ENCODE assay signal across 15 mouse cellular contexts in genomic region chr17:73300147-73300880, GRCm38 (mm10).
DNase-seq lines count a peak whose midpoint lies in the region; ATAC-seq and TF ChIP-seq lines count a peak whose summit lies in the region.
"Had no signal": no experiment of that assay in that cellular context is flagged by ENCODE, and none has a peak within 500 bp of the region (broad histone marks: within the 10 kb centered on the region; RNA-seq: fewer than 3 reads in every experiment).

No protein-coding gene starts in this region.

- no peak overlapping the region for H3K9ac ChIP-seq in kidney, embryonic 15.5 days
- no peak overlapping the region for H3K9ac ChIP-seq in lung, embryonic 16.5 days (ENCODE audit: low read length)
- H3K9ac ChIP-seq in intestine, embryonic 16.5 days (ENCODE audit: low read depth, low read length): no peak overlapping the region
- H3K9ac ChIP-seq: embryonic facial prominence, embryonic 13.5 days; forebrain, embryonic 15.5 days; hindbrain, embryonic 14.5 days; limb, embryonic 15.5 days; liver, embryonic 15.5 days; midbrain, embryonic 15.5 days; neural tube, embryonic 15.5 days had no signal

- H3K27me3 ChIP-seq in kidney, embryonic 15.5 days: peaks cover 25% of the 10 kb centered on the region
- no peaks in the 10 kb centered on the region for H3K27me3 ChIP-seq in kidney, adult 2 months (replicated peaks; ENCODE audit: control insufficient read depth, insufficient read depth, low read length)
- H3K27me3 ChIP-seq in lung, embryonic 16.5 days (ENCODE audit: control insufficient read depth, insufficient read depth, low read depth, low read length): peaks cover 7% of the 10 kb centered on the region; the same call in 1 of the 2 replicates
- peaks cover 3% of the 10 kb centered on the region; the same call in 1 of the 2 replicates for H3K27me3 ChIP-seq in intestine, embryonic 16.5 days (replicated peaks; ENCODE audit: control insufficient read depth, insufficient read depth, low read length)
- H3K27me3 ChIP-seq: forebrain, embryonic 15.5 days had no signal

- H3K4me1 ChIP-seq in kidney, embryonic 15.5 days: peaks cover 8% of the 10 kb centered on the region; the same call in 1 of the 2 replicates
- no peaks in the 10 kb centered on the region for H3K4me1 ChIP-seq in kidney, adult 2 months (ENCODE audit: control insufficient read depth, insufficient read depth, low read length)
- peaks cover 6% of the 10 kb centered on the region for H3K4me1 ChIP-seq in lung, embryonic 16.5 days (replicated peaks; ENCODE audit: control insufficient read depth, insufficient read depth, low read length)
- H3K4me1 ChIP-seq in lung, adult 2 months (ENCODE audit: control insufficient read depth, insufficient read depth, low read length): no peaks in the 10 kb centered on the region
- no peaks in the 10 kb centered on the region for H3K4me1 ChIP-seq in intestine, embryonic 16.5 days (ENCODE audit: control insufficient read depth, insufficient read depth, low read length)

- no peak for TF ChIP-seq POLR2A in kidney, adult 2 months (IDR thresholded peaks at IDR 0.05; ENCODE audit: low read depth, low read length)
- TF ChIP-seq POLR2A in lung, adult 2 months (IDR thresholded peaks at IDR 0.05; ENCODE audit: borderline replicate concordance, extremely low read depth, low read depth, low read length): no peak

- ATAC-seq in kidney, embryonic 15.5 days (replicated peaks; ENCODE audit: low FRiP score): no peak
- peak; percentile 81 for ATAC-seq in lung, embryonic 16.5 days (ENCODE audit: low read depth)
- ATAC-seq in intestine, embryonic 16.5 days: peak; percentile 39
- ATAC-seq: forebrain, embryonic 15.5 days; midbrain, embryonic 15.5 days had no signal

- H3K36me3 ChIP-seq in kidney, embryonic 15.5 days: no peaks in the 10 kb centered on the region
- H3K36me3 ChIP-seq in kidney, adult 2 months (ENCODE audit: control insufficient read depth, insufficient read depth, low read length): no peaks in the 10 kb centered on the region
- no peaks in the 10 kb centered on the region for H3K36me3 ChIP-seq in lung, embryonic 16.5 days (ENCODE audit: control insufficient read depth, insufficient read depth, low read length)
- H3K36me3 ChIP-seq in intestine, embryonic 16.5 days (ENCODE audit: control insufficient read depth, insufficient read depth, low read length): no peaks in the 10 kb centered on the region
- H3K36me3 ChIP-seq: embryonic facial prominence, embryonic 13.5 days; forebrain, embryonic 15.5 days; limb, embryonic 15.5 days; liver, embryonic 15.5 days; midbrain, embryonic 15.5 days; neural tube, embryonic 15.5 days had no signal

- 0 out of 2 replicates have a peak overlapping the region, but pooled peaks have one; percentile 14 for H3K27ac ChIP-seq in kidney, embryonic 15.5 days
- H3K27ac ChIP-seq in kidney, adult 2 months (ENCODE audit: insufficient read depth, low read depth, low read length): no peak overlapping the region
- peak overlapping the region; percentile 83 for H3K27ac ChIP-seq in lung, embryonic 16.5 days (ENCODE audit: low read length)
- H3K27ac ChIP-seq in intestine, embryonic 16.5 days (ENCODE audit: low read length): 0 out of 2 replicates have a peak overlapping the region, but pooled peaks have one; percentile 1
- H3K27ac ChIP-seq: embryonic facial prominence, embryonic 13.5 days; forebrain, embryonic 15.5 days; hindbrain, embryonic 14.5 days; limb, embryonic 15.5 days; liver, embryonic 15.5 days; midbrain, embryonic 15.5 days; neural tube, embryonic 15.5 days had no signal

- TF ChIP-seq CTCF in kidney, adult 2 months (conservative IDR thresholded peaks at IDR 0.05; ENCODE audit: insufficient read depth, insufficient read length, low read depth, low read length): no peak
- TF ChIP-seq CTCF in lung, adult 2 months (IDR thresholded peaks at IDR 0.05; ENCODE audit: insufficient read depth, low read length): no peak

- 46% methylated on average over 7 of the region's 7 CpGs for WGBS in kidney, embryonic 15.5 days
- 51% methylated on average over 7 of the region's 7 CpGs for whole genome bisulfite sequencing in kidney, adult 2 months
- 38% methylated on average over 7 of the region's 7 CpGs for WGBS in lung, embryonic 16.5 days
- WGBS in lung, adult 2 months: 39% methylated on average over 7 of the region's 7 CpGs
- WGBS in intestine, embryonic 16.5 days: 50% methylated on average over 7 of the region's 7 CpGs

- no peak overlapping the region for H3K4me3 ChIP-seq in kidney, embryonic 15.5 days (replicated peaks)
- H3K4me3 ChIP-seq in kidney, adult 2 months (ENCODE audit: insufficient read depth, low read depth, low read length): no peak overlapping the region
- H3K4me3 ChIP-seq in lung, embryonic 16.5 days (ENCODE audit: low read length): no peak overlapping the region
- no peak overlapping the region for H3K4me3 ChIP-seq in lung, adult 2 months (replicated peaks; ENCODE audit: extremely low read depth, low read depth, low read length)
- no peak overlapping the region for H3K4me3 ChIP-seq in intestine, embryonic 16.5 days (ENCODE audit: low read length)
- H3K4me3 ChIP-seq: embryonic facial prominence, embryonic 13.5 days; forebrain, embryonic 15.5 days; limb, embryonic 15.5 days; liver, embryonic 15.5 days; midbrain, embryonic 15.5 days; myocyte; neural tube, embryonic 15.5 days had no signal

- H3K4me2 ChIP-seq in kidney, embryonic 15.5 days: no peak overlapping the region
- H3K4me2 ChIP-seq in lung, embryonic 16.5 days (ENCODE audit: low read depth, low read length): no peak overlapping the region
- no peak overlapping the region for H3K4me2 ChIP-seq in intestine, embryonic 16.5 days (ENCODE audit: low read depth, low read length)
- H3K4me2 ChIP-seq: embryonic facial prominence, embryonic 13.5 days; forebrain, embryonic 15.5 days; hindbrain, embryonic 14.5 days; limb, embryonic 15.5 days; liver, embryonic 15.5 days; midbrain, embryonic 15.5 days; neural tube, embryonic 15.5 days had no signal

- no peak for DNase-seq in kidney, adult 2 months
- DNase-seq in lung, adult 2 months: no peak
- DNase-seq in natural killer cell, adult 2 months (ENCODE audit: low spot score in 2 of 2): peak; percentile 16 to 22
- DNase-seq in thymus, postnatal 36 days: no peak

- H3K9me3 ChIP-seq in kidney, embryonic 15.5 days (replicated peaks): no peaks in the 10 kb centered on the region
- H3K9me3 ChIP-seq in lung, embryonic 16.5 days (ENCODE audit: control insufficient read depth, low read length): no peaks in the 10 kb centered on the region
- no peaks in the 10 kb centered on the region for H3K9me3 ChIP-seq in intestine, embryonic 16.5 days (ENCODE audit: control insufficient read depth, low read length)
- H3K9me3 ChIP-seq: embryonic facial prominence, embryonic 13.5 days; forebrain, embryonic 15.5 days; limb, embryonic 15.5 days; liver, embryonic 15.5 days; midbrain, embryonic 15.5 days; neural tube, embryonic 15.5 days had no signal

Comparison
In these comparisons a context has a peak if more than half of its experiments do, and no peak if none do; other contexts are left out.
1. DNase-seq: peak in natural killer cell, adult 2 months (2 of 2); none in kidney, adult 2 months (single experiment), lung, adult 2 months (single experiment) and thymus, postnatal 36 days (0 of 2).